Mouse (Mus musculus) thymus, adult 2 months (tissue): Measurements from ENCODE around the gene Vav3.

Source experiments
- CTCF ChIP-seq: fragments of 200-500 bp; IDR thresholded peaks from 2 replicates; pipeline ENCODE4 v1.5.1; 2012; ENCODE audit warnings: mild to moderate bottlenecking, control low read depth, low read length, moderate library complexity, borderline replicate concordance; ENCODE audit not compliant: control insufficient read depth, poor library complexity, insufficient read depth; ENCODE audit errors: extremely low read depth
- POLR2A ChIP-seq: fragments of 200-500 bp; IDR thresholded peaks from 2 replicates; pipeline ENCODE4 v1.6.1; 2012; ENCODE audit warnings: mild to moderate bottlenecking, low read length, control low read depth, moderate library complexity; ENCODE audit not compliant: control insufficient read depth, poor library complexity, insufficient read depth; ENCODE audit errors: extremely low read depth

DNA sequence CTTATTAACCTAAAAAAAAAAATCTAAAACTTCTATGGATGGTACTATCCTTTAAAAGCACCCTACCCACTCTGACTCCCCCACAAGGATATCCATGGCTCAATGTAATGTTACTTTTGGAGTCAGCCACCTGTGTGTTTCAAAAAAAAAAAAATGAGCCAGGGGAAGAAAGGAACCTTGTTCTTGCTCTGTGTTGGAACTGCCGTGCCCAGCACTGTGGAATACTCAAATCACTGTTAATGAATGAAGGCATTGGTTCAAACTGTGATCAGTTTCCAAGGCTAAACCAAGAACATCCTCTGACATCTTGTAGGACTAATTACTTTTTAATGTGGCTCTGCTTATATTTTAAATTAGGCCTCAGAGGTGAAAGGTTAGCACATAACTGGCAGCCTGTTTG is 282.4 kb downstream of the Vav3 start:
- TF ChIP-seq CTCF = no peak
- no peak for TF ChIP-seq POLR2A
